Mouse (Mus musculus): Measurements from ENCODE around the gene Olfr1392. TPM values are rescaled to one million over a fixed set of nuclear protein-coding genes. Genes with fewer than 3 reads are reported as not detected.

Olfr1392 gene
- total and polyA plus RNA-seq, 2 experiments, result 0.09 TPM; not detected in 1

DNA sequence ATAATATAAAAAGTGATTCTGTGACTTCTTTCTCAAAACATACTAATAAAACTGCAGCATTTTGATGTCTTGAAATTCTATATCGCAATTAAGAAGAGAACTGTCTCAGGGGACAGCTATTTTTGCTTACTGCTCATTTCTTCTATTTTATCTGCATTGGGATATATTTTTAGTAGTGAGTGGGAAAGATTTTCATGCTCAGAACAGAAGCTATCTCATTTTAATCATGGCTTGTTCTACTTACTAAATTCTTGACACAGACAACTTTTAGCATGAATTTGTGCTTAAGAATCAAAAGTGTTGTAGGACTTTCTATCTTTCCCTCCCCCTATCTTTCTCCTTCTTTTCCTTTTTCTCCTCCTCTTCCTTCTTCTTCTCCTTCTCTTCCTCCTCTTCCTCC lies 44.6 kb downstream of the Olfr1392 start:
- TF ChIP-seq CTCF (IDR thresholded peaks at IDR 0.05; ENCODE audit: low read depth, low read length), result no peak
- TF ChIP-seq POLR2A (IDR thresholded peaks at IDR 0.05; ENCODE audit: extremely low read depth, insufficient read depth, low read length), result no peak

DNA sequence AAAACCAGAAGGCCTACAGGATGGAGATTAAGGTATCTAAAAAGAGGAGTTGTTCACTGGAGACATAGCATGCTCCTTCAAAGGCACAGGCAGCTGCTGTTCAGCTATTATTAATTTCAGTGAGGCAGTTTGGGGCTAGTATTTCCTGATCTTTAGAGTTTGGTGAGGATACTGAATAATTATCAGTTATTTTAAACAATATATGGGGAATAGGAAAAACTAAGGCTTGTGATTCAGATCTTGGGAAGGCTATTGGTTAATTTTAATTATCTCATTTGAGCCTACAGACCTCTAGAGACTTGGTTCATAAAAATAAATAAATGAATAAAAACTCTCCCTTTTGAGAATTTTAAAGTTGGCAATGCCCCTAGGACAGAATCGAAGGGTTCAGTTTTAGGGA lies 49.8 kb downstream of the Olfr1392 start, which contains the start of gene Olfr1390:
Olfr1390 (plus strand) TSS at position 301 of the 400 bp plus-strand sequence.
- H3K79me2 ChIP-seq (ENCODE audit: control insufficient read depth, insufficient read depth, low read length), result no peaks in the 10 kb centered on the region
- no peak for DNase-seq (ENCODE audit: extremely low read depth, low read depth, low spot score)
- H3K4me1 ChIP-seq (ENCODE audit: control insufficient read depth, insufficient read depth, low read length), result no peaks in the 10 kb centered on the region
- H3K27me3 ChIP-seq (ENCODE audit: control insufficient read depth, insufficient read depth, low read length), result no peaks in the 10 kb centered on the region
- H3K9ac ChIP-seq (ENCODE audit: low read depth, low read length), result no peak within 1 kb of the TSS
- H3K36me3 ChIP-seq (ENCODE audit: control insufficient read depth, insufficient read depth, low read length), result no peaks in the 10 kb centered on the region
- no peak for TF ChIP-seq CTCF (IDR thresholded peaks at IDR 0.05; ENCODE audit: low read depth, low read length)
- TF ChIP-seq POLR2A (IDR thresholded peaks at IDR 0.05; ENCODE audit: extremely low read depth, insufficient read depth, low read length), result no peak
- WGBS, result 85% methylated on average over 1 of the region's 1 CpGs
- no peak within 1 kb of the TSS for H3K27ac ChIP-seq (replicated peaks; ENCODE audit: insufficient read depth, low read depth, low read length)
- H3K4me3 ChIP-seq (ENCODE audit: insufficient read depth, low read depth, low read length), result no peak within 1 kb of the TSS

More for the DNA sequence above, 44.6 kb downstream of the Olfr1392 start:
- H3K4me1 ChIP-seq (ENCODE audit: control insufficient read depth, insufficient read depth, low read length), result no peaks in the 10 kb centered on the region
- 59% methylated on average over 1 of the region's 1 CpGs for WGBS
- H3K9ac ChIP-seq (ENCODE audit: low read depth, low read length), result no peak overlapping the region
- no peak overlapping the region for H3K4me3 ChIP-seq (ENCODE audit: insufficient read depth, low read depth, low read length)
- DNase-seq (ENCODE audit: extremely low read depth, low read depth, low spot score), result no peak
- H3K79me2 ChIP-seq (ENCODE audit: control insufficient read depth, insufficient read depth, low read length), result no peaks in the 10 kb centered on the region
- H3K27me3 ChIP-seq (ENCODE audit: control insufficient read depth, insufficient read depth, low read length), result no peaks in the 10 kb centered on the region
- H3K36me3 ChIP-seq (ENCODE audit: control insufficient read depth, insufficient read depth, low read length), result no peaks in the 10 kb centered on the region
- H3K27ac ChIP-seq (replicated peaks; ENCODE audit: insufficient read depth, low read depth, low read length), result no peak overlapping the region

DNA sequence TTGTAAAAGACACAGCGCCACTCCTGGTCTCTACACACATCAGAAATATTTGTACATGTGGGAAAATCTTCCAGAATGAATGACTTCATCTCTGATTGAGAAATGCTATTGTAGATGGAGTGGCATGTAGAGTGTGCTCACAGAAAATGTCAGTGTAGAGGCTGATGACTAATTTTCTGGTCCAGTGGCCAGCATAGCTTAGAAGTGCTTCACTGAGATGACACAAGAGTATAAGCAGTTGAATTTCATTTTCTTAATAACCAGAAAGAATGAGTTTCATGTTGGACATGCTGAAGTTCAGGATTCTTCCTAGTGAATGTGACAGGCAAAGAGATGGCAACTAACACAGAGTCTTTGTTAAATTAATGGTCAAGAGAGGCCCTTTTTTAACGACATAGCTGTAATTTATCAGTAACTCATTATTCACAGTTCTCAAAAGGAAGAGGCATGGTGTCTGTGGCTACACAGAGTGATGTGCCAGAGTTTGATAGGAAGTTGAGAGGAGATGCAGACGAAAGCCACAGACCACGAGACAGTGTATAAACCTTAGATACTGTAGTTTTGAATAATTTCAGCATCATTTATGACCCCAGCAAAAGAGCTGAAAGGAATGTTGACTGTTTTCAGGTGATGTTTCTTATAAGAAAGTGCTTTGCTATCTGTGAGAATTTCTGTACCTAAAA lies 52.2 kb downstream of the Olfr1392 start:
- TF ChIP-seq POLR2A (IDR thresholded peaks at IDR 0.05; ENCODE audit: extremely low read depth, insufficient read depth, low read length), result no peak
- 60% methylated on average over 4 of the region's 4 CpGs for WGBS
- DNase-seq (ENCODE audit: extremely low read depth, low read depth, low spot score), result no peak
- H3K4me1 ChIP-seq (ENCODE audit: control insufficient read depth, insufficient read depth, low read length), result no peaks in the 10 kb centered on the region
- H3K79me2 ChIP-seq (ENCODE audit: control insufficient read depth, insufficient read depth, low read length), result no peaks in the 10 kb centered on the region
- H3K27ac ChIP-seq (replicated peaks; ENCODE audit: insufficient read depth, low read depth, low read length), result no peak overlapping the region
- H3K9ac ChIP-seq (ENCODE audit: low read depth, low read length), result no peak overlapping the region
- H3K36me3 ChIP-seq (ENCODE audit: control insufficient read depth, insufficient read depth, low read length), result no peaks in the 10 kb centered on the region
- H3K27me3 ChIP-seq (ENCODE audit: control insufficient read depth, insufficient read depth, low read length), result no peaks in the 10 kb centered on the region
- no peak overlapping the region for H3K4me3 ChIP-seq (ENCODE audit: insufficient read depth, low read depth, low read length)

Other genes starting within 250 kb of the Olfr1392 start
- gene 9930111J21Rik2, start 234.0 kb upstream of the Olfr1392 start, total RNA-seq (2014; rRNA removed), result 2.8 and 4.0 TPM in 2 replicates
- 0.30 and 0.44 TPM in 2 replicates for gene 9930111J21Rik2, start 234.0 kb upstream of the Olfr1392 start, polyA plus RNA-seq (2012; rRNA removed)
- 5.7 and 6.9 TPM in 2 replicates for gene Tgtp2, start 221.1 kb upstream of the Olfr1392 start, total RNA-seq (2014; rRNA removed)
- 1.1 and 1.3 TPM in 2 replicates for gene Tgtp2, start 221.1 kb upstream of the Olfr1392 start, polyA plus RNA-seq (2012; rRNA removed)
- 20.0 and 21.3 TPM in 2 replicates for gene Ifi47, start 208.7 kb upstream of the Olfr1392 start, total RNA-seq (2014; rRNA removed)
- gene Ifi47, start 208.7 kb upstream of the Olfr1392 start, polyA plus RNA-seq (2012; rRNA removed), result 8.2 and 12.7 TPM in 2 replicates
- under 0.01 and 0.07 TPM in 2 replicates for gene Olfr1396, start 170.4 kb upstream of the Olfr1392 start, total RNA-seq (2014; rRNA removed)
- gene Olfr1396, start 170.4 kb upstream of the Olfr1392 start, polyA plus RNA-seq (2012; rRNA removed), result 0.02 and 0.06 TPM in 2 replicates
- gene Olfr1395, start 143.0 kb upstream of the Olfr1392 start, total RNA-seq (2014; rRNA removed), result not detected in 2 replicates
- not detected in 2 replicates for gene Olfr1395, start 143.0 kb upstream of the Olfr1392 start, polyA plus RNA-seq (2012; rRNA removed)
- not detected in 2 replicates for gene Olfr1394, start 130.9 kb upstream of the Olfr1392 start, total RNA-seq (2014; rRNA removed)
- not detected in 2 replicates for gene Olfr1394, start 130.9 kb upstream of the Olfr1392 start, polyA plus RNA-seq (2012; rRNA removed)
- 3.4 and 5.5 TPM in 2 replicates for gene Btnl9, start 98.1 kb upstream of the Olfr1392 start, total RNA-seq (2014; rRNA removed)
- gene Btnl9, start 98.1 kb upstream of the Olfr1392 start, polyA plus RNA-seq (2012; rRNA removed), result 1.9 and 2.3 TPM in 2 replicates
- 18.3 and 18.8 TPM in 2 replicates for gene Zfp62, start 82.0 kb upstream of the Olfr1392 start, total RNA-seq (2014; rRNA removed)
- gene Zfp62, start 82.0 kb upstream of the Olfr1392 start, polyA plus RNA-seq (2012; rRNA removed), result 0.71 and 1.4 TPM in 2 replicates
- 44.7 and 60.8 TPM in 2 replicates for gene Mgat1, start 41.1 kb upstream of the Olfr1392 start, total RNA-seq (2014; rRNA removed)
- 134 and 145 TPM in 2 replicates for gene Mgat1, start 41.1 kb upstream of the Olfr1392 start, polyA plus RNA-seq (2012; rRNA removed)
- gene Olfr1393, start 7.0 kb upstream of the Olfr1392 start, total RNA-seq (2014; rRNA removed), result 0.09 and 0.27 TPM in 2 replicates
- 0.47 and 0.55 TPM in 2 replicates for gene Olfr1393, start 7.0 kb upstream of the Olfr1392 start, polyA plus RNA-seq (2012; rRNA removed)
- gene Olfr10, start 19.5 kb downstream of the Olfr1392 start, total RNA-seq (2014; rRNA removed), result not detected in 2 replicates
- gene Olfr10, start 19.5 kb downstream of the Olfr1392 start, polyA plus RNA-seq (2012; rRNA removed), result not detected in 2 replicates
- gene Olfr1391, start 37.5 kb downstream of the Olfr1392 start, total RNA-seq (2014; rRNA removed), result not detected in 2 replicates
- not detected in 2 replicates for gene Olfr1391, start 37.5 kb downstream of the Olfr1392 start, polyA plus RNA-seq (2012; rRNA removed)
- not detected in 2 replicates for gene Olfr1390, start 49.9 kb downstream of the Olfr1392 start, total RNA-seq (2014; rRNA removed)
- not detected in 2 replicates for gene Olfr1390, start 49.9 kb downstream of the Olfr1392 start, polyA plus RNA-seq (2012; rRNA removed)
- gene Olfr1389, start 137.8 kb downstream of the Olfr1392 start, total RNA-seq (2014; rRNA removed), result not detected in 2 replicates
- gene Olfr1389, start 137.8 kb downstream of the Olfr1392 start, polyA plus RNA-seq (2012; rRNA removed), result not detected in 2 replicates
- gene Olfr1388, start 151.3 kb downstream of the Olfr1392 start, total RNA-seq (2014; rRNA removed), result 0.07 TPM in 1 of 2 replicates, not detected in the other
- gene Olfr1388, start 151.3 kb downstream of the Olfr1392 start, polyA plus RNA-seq (2012; rRNA removed), result not detected in 2 replicates
- gene Olfr1387, start 170.1 kb downstream of the Olfr1392 start, total RNA-seq (2014; rRNA removed), result not detected in 2 replicates
- not detected in 2 replicates for gene Olfr1387, start 170.1 kb downstream of the Olfr1392 start, polyA plus RNA-seq (2012; rRNA removed)
- gene Olfr1386, start 179.8 kb downstream of the Olfr1392 start, total RNA-seq (2014; rRNA removed), result not detected in 2 replicates
- gene Olfr1386, start 179.8 kb downstream of the Olfr1392 start, polyA plus RNA-seq (2012; rRNA removed), result not detected in 2 replicates
- gene Olfr1385, start 203.8 kb downstream of the Olfr1392 start, total RNA-seq (2014; rRNA removed), result 0.07 TPM in 1 of 2 replicates, not detected in the other
- gene Olfr1385, start 203.8 kb downstream of the Olfr1392 start, polyA plus RNA-seq (2012; rRNA removed), result not detected in 2 replicates
- not detected in 2 replicates for gene Olfr1384, start 221.4 kb downstream of the Olfr1392 start, total RNA-seq (2014; rRNA removed)
- gene Olfr1384, start 221.4 kb downstream of the Olfr1392 start, polyA plus RNA-seq (2012; rRNA removed), result not detected in 2 replicates
- not detected in 2 replicates for gene Olfr1383, start 234.4 kb downstream of the Olfr1392 start, total RNA-seq (2014; rRNA removed)
- gene Olfr1383, start 234.4 kb downstream of the Olfr1392 start, polyA plus RNA-seq (2012; rRNA removed), result not detected in 2 replicates
- gene Olfr1382, start 243.0 kb downstream of the Olfr1392 start, total RNA-seq (2014; rRNA removed), result not detected in 2 replicates
- not detected in 2 replicates for gene Olfr1382, start 243.0 kb downstream of the Olfr1392 start, polyA plus RNA-seq (2012; rRNA removed)